Mouse (Mus musculus) liver, adult (tissue): Measurements from ENCODE around the gene Arhgef25.
A peak's percentile ranks its signal among the peaks of the same experiment; 100 is the strongest.

Source experiments
- GATA4 ChIP-seq: IDR thresholded peaks from 2 replicates; pipeline ENCODE4 v1.6.1; 2014; ENCODE audit warnings: mild to moderate bottlenecking, low read length; ENCODE audit not compliant: insufficient replicate concordance

Gene Arhgef25

GRCm38 (mm10) chr10:127143228-127143627 lies 46.7 kb downstream of the Arhgef25 start:
- no peak for TF ChIP-seq GATA4

GRCm38 (mm10) chr10:127141500-127141899 lies 48.4 kb downstream of the Arhgef25 start:
- TF ChIP-seq GATA4: no peak

GRCm38 (mm10) chr10:127140971-127141370 lies 48.9 kb downstream of the Arhgef25 start:
- TF ChIP-seq GATA4: no peak

GRCm38 (mm10) chr10:127138328-127139141 lies 51.3 kb downstream of the Arhgef25 start:
- TF ChIP-seq GATA4: peak; percentile 84

GRCm38 (mm10) chr10:127137896-127138295 lies 52.0 kb downstream of the Arhgef25 start:
- no peak for TF ChIP-seq GATA4

- TF ChIP-seq GATA4: no peak
Measured at GRCm38 (mm10) chr10:127136510-127136909, 53.4 kb downstream of the Arhgef25 start.

- no peak for TF ChIP-seq GATA4
Measured at GRCm38 (mm10) chr10:127135118-127135836, 54.6 kb downstream of the Arhgef25 start.
